Mouse (Mus musculus): ENCODE results near the gene Foxb1.

GRCm38 (mm10) chr9:69756456-69756855, 4.3 kb downstream of the Foxb1 start:
- TF ChIP-seq CTCF (IDR thresholded peaks at IDR 0.05; ENCODE audit: low read depth) (no peak), EP300 (optimal IDR thresholded peaks at IDR 0.05) (no peak)

All from stomach, postnatal 0 days (tissue).